Mouse (Mus musculus) intestine, postnatal 0 days (tissue): Measurements from ENCODE around the gene Olfr723. TPM values are rescaled to one million over a fixed set of nuclear protein-coding genes. Genes with fewer than 3 reads are reported as not detected.
"Not testable (repeated sequence)": the region's sequence is repeated elsewhere in the genome, so short reads cannot be mapped to it uniquely, and the experiment has no call there.

Experiments
- ATAC-seq: fragments of 200-750 bp; cut with Nextera tagmentation; 2 replicates; pipeline ENCODE4 v1.8.0; 2017; ENCODE audit warnings: mild to moderate bottlenecking, moderate TSS enrichment, moderate library complexity
- H3K27ac ChIP-seq: fragments of 300-500 bp; sonication (generic); 2 replicates; pipeline ENCODE4 v1.5.1; 2014; ENCODE audit warnings: mild to moderate bottlenecking, low read depth, low read length, moderate library complexity
- H3K27me3 ChIP-seq: fragments of 300-500 bp; sonication (generic); replicated peaks from 2 replicates; pipeline ENCODE4 v1.6.1; 2014; ENCODE audit warnings: low read length, mixed read lengths; ENCODE audit not compliant: control insufficient read depth, insufficient read depth
- H3K36me3 ChIP-seq: fragments of 300-500 bp; sonication (generic); 2 replicates; pipeline ENCODE4 v1.6.1; 2014; ENCODE audit warnings: mild to moderate bottlenecking, moderate library complexity; ENCODE audit not compliant: control insufficient read depth, insufficient read depth
- H3K4me1 ChIP-seq: fragments of 300-500 bp; sonication (generic); replicated peaks from 2 replicates; pipeline ENCODE4 v1.6.1; 2014; ENCODE audit warnings: antibody characterized with exemption, low read length, mixed read lengths; ENCODE audit not compliant: control insufficient read depth, insufficient read depth
- H3K4me2 ChIP-seq: fragments of 300-500 bp; sonication (generic); replicated peaks from 2 replicates; pipeline ENCODE4 v1.6.1; 2014; ENCODE audit warnings: low read depth, mild to moderate bottlenecking, moderate library complexity
- H3K4me3 ChIP-seq: fragments of 300-500 bp; sonication (generic); 2 replicates; pipeline ENCODE4 v1.5.1; 2014; ENCODE audit warnings: low read depth, low read length
- H3K9ac ChIP-seq: fragments of 300-500 bp; sonication (generic); 2 replicates; pipeline ENCODE4 v1.6.1; 2014; ENCODE audit warnings: mild to moderate bottlenecking, low read depth, low read length
- H3K9me3 ChIP-seq: fragments of 300-500 bp; sonication (generic); 2 replicates; pipeline ENCODE4 v1.6.1; 2016; ENCODE audit warnings: mixed run types; ENCODE audit not compliant: control insufficient read depth
- CTCF ChIP-seq: sonication (generic); IDR thresholded peaks from 2 replicates; pipeline ENCODE4 v1.5.1; 2016; ENCODE audit warnings: low read depth, mild to moderate bottlenecking, control low read depth, antibody characterized with exemption, moderate library complexity
- WGBS: fragments of 180-500 bp; shearing (Covaris S2); extraction: QIAGEN DNeasy Blood & Tissue Kit; methylation state at CpG from one replicate; pipeline ENCODE4 v1.1.7; 2014; 5-methylcytosine and 5-hydroxymethylcytosine counted together
- polyA plus RNA-seq: library from polyadenylated mRNA; unstranded; fragments of >200 nt; fragmentation: Nextera tagmentation; extraction: Ambion mirVana; gene quantifications from 2 replicates; pipeline ENCODE4 v1.2.1, GENCODE M21; 2015

Gene Olfr723
- polyA plus RNA-seq = not detected in 2 replicates

- H3K27ac ChIP-seq, H3K4me2 ChIP-seq, H3K9me3 ChIP-seq, H3K4me3 ChIP-seq, ATAC-seq, H3K9ac ChIP-seq, H3K36me3 ChIP-seq, H3K27me3 ChIP-seq, H3K4me1 ChIP-seq: not testable (repeated sequence)
These were observed at the start of gene Olfr723 for GRCm38 (mm10) chr14:49931687-49932086. Gene Olfr723, minus strand, starts transcription at chr14:49931787.

GRCm38 (mm10) chr14:49963174-49963573 lies 31.6 kb upstream of the Olfr723 start, which contains the start of gene Olfr724:
Gene Olfr724, minus strand, starts transcription at chr14:49963274.
- not testable (repeated sequence) for H3K4me1 ChIP-seq, H3K27ac ChIP-seq, H3K9ac ChIP-seq, H3K27me3 ChIP-seq, H3K4me2 ChIP-seq, H3K4me3 ChIP-seq, H3K9me3 ChIP-seq, H3K36me3 ChIP-seq, ATAC-seq
- WGBS = 59% methylated on average over 1 of the region's 1 CpGs

GRCm38 (mm10) chr14:49955890-49956289 lies 24.3 kb upstream of the Olfr723 start:
- no peaks in the 10 kb centered on the region for H3K27me3 ChIP-seq
- TF ChIP-seq CTCF = no peak
- no peaks in the 10 kb centered on the region for H3K9me3 ChIP-seq
- H3K27ac ChIP-seq = no peak overlapping the region
- 45% methylated on average over 2 of the region's 2 CpGs for WGBS
- H3K4me2 ChIP-seq = no peak overlapping the region
- no peak overlapping the region for H3K4me3 ChIP-seq
- no peak for ATAC-seq
- H3K9ac ChIP-seq = no peak overlapping the region
- H3K4me1 ChIP-seq = no peaks in the 10 kb centered on the region
- H3K36me3 ChIP-seq = no peaks in the 10 kb centered on the region

- Histone ChIP-seq H3K4me3 (no peak within 1 kb of the TSS), H3K4me1 (no peaks in the 10 kb centered on the region)
- ATAC-seq = no peak
These were observed 29.7 kb downstream of the Olfr723 start, which contains the start of gene Olfr722 for GRCm38 (mm10) chr14:49901899-49902298. Gene Olfr722, minus strand, starts transcription at chr14:49901999.

More at GRCm38 (mm10) chr14:49901899-49902298, 29.7 kb downstream of the Olfr723 start, which contains the start of gene Olfr722:
- Histone ChIP-seq H3K4me2 (no peak within 1 kb of the TSS), H3K9ac (no peak within 1 kb of the TSS), H3K27ac (no peak within 1 kb of the TSS), H3K36me3 (no peaks in the 10 kb centered on the region), H3K9me3 (no peaks in the 10 kb centered on the region), H3K27me3 (no peaks in the 10 kb centered on the region)
- no peak for TF ChIP-seq CTCF

Other genes starting within 250 kb of the Olfr723 start
- 5.3 and 6.2 TPM in 2 replicates for gene Armh4, start 148.4 kb downstream of the Olfr723 start, polyA plus RNA-seq
- not detected in 2 replicates for gene Olfr722, start 29.8 kb downstream of the Olfr723 start, polyA plus RNA-seq
- gene Olfr724, start 31.5 kb upstream of the Olfr723 start, polyA plus RNA-seq = not detected in 2 replicates
- not detected in 2 replicates for gene Olfr725, start 108.6 kb upstream of the Olfr723 start, polyA plus RNA-seq
- not detected in 2 replicates for gene Olfr726, start 159.2 kb upstream of the Olfr723 start, polyA plus RNA-seq
- gene Olfr727, start 191.4 kb upstream of the Olfr723 start, polyA plus RNA-seq = not detected in 2 replicates
- not detected in 2 replicates for gene Olfr728, start 210.9 kb upstream of the Olfr723 start, polyA plus RNA-seq
- not detected in 2 replicates for gene Olfr729, start 221.1 kb upstream of the Olfr723 start, polyA plus RNA-seq